Mouse (Mus musculus) intestine, embryonic 14.5 days (tissue): ENCODE results near the gene Tubgcp5. TPM values are rescaled to one million over a fixed set of nuclear protein-coding genes. Genes with fewer than 3 reads are reported as not detected.

ENCODE experiments used
- ATAC-seq: fragments of 200-750 bp; cut with Nextera tagmentation; replicated peaks from 2 replicates; pipeline ENCODE4 v1.8.0; 2017; ENCODE audit warnings: low read depth, moderate number of reproducible peaks, moderate TSS enrichment, moderate library complexity; ENCODE audit not compliant: low FRiP score, low TSS enrichment
- DNase-seq: peaks from one replicate; pipeline ENCODE4 v3.0.0-alpha.2; 2018; ENCODE audit warnings: low spot score
- H3K27ac ChIP-seq: fragments of 300-500 bp; sonication (generic); 2 replicates; pipeline ENCODE4 v1.5.1; 2014; ENCODE audit warnings: low read depth, mild to moderate bottlenecking, control low read depth
- H3K27me3 ChIP-seq: fragments of 300-500 bp; sonication (generic); replicated peaks from 2 replicates; pipeline ENCODE4 v1.6.1; 2014; ENCODE audit warnings: low read length, control low read depth; ENCODE audit not compliant: control insufficient read depth, insufficient read depth
- H3K36me3 ChIP-seq: fragments of 300-500 bp; sonication (generic); 2 replicates; pipeline ENCODE4 v1.6.1; 2014; ENCODE audit warnings: low read length, control low read depth; ENCODE audit not compliant: control insufficient read depth, insufficient read depth
- H3K4me1 ChIP-seq: fragments of 300-500 bp; sonication (generic); replicated peaks from 2 replicates; pipeline ENCODE4 v1.6.1; 2014; ENCODE audit warnings: low read length, control low read depth, mixed read lengths; ENCODE audit not compliant: control insufficient read depth, insufficient read depth
- H3K4me2 ChIP-seq: fragments of 300-500 bp; sonication (generic); 2 replicates; pipeline ENCODE4 v1.6.1; 2014; ENCODE audit warnings: low read length
- H3K4me3 ChIP-seq: fragments of 300-500 bp; sonication (generic); 2 replicates; pipeline ENCODE4 v1.5.1; 2014; ENCODE audit warnings: low read depth, low read length, control low read depth, mixed read lengths
- H3K9ac ChIP-seq: fragments of 300-500 bp; sonication (generic); 2 replicates; pipeline ENCODE4 v1.6.1; 2014; ENCODE audit warnings: mild to moderate bottlenecking, low read length
- H3K9me3 ChIP-seq: fragments of 300-500 bp; sonication (generic); 2 replicates; pipeline ENCODE4 v1.6.1; 2016; ENCODE audit warnings: low read length, control low read depth; ENCODE audit not compliant: control insufficient read depth
- WGBS: fragments of 180-500 bp; shearing (Covaris S2); extraction: QIAGEN DNeasy Blood & Tissue Kit; methylation state at CpG from one replicate; pipeline ENCODE4 v1.1.7; 2014; 5-methylcytosine and 5-hydroxymethylcytosine counted together
- polyA plus RNA-seq: library from polyadenylated mRNA; unstranded; fragments of >200 nt; fragmentation: Nextera tagmentation; extraction: Ambion mirVana; gene quantifications from 2 replicates; pipeline ENCODE4 v1.2.1, GENCODE M21; 2014

Gene Tubgcp5
- polyA plus RNA-seq, 1 experiment from 2014 or later: 28.2 TPM

- Histone ChIP-seq H3K9me3 (no peaks in the 10 kb centered on the region), H3K27me3 (no peaks in the 10 kb centered on the region), H3K36me3 (0 out of 2 replicates have a peak, but pooled peaks cover 5% of the 10 kb centered on the region), H3K27ac (no peak overlapping the region), H3K9ac (no peak overlapping the region), H3K4me3 (no peak overlapping the region), H3K4me2 (no peak overlapping the region), H3K4me1 (no peaks in the 10 kb centered on the region)
- no peak for DNase-seq
- WGBS: 76% methylated on average over 3 of the region's 3 CpGs
- ATAC-seq: no peak
These were observed 65.0 kb downstream of the Tubgcp5 start for GRCm38 (mm10) chr7:55858836-55859517.

GRCm38 (mm10) chr7:55859518-55859872 lies 65.5 kb downstream of the Tubgcp5 start:
- H3K4me2 ChIP-seq: no peak overlapping the region

GRCm38 (mm10) chr7:55859956-55860355 lies 66.0 kb downstream of the Tubgcp5 start:
- WGBS: 93% methylated on average over 6 of the region's 6 CpGs
- Histone ChIP-seq H3K27ac (no peak overlapping the region), H3K27me3 (no peaks in the 10 kb centered on the region), H3K36me3 (0 out of 2 replicates have a peak, but pooled peaks cover 5% of the 10 kb centered on the region), H3K9me3 (no peaks in the 10 kb centered on the region), H3K4me2 (no peak overlapping the region), H3K4me1 (no peaks in the 10 kb centered on the region), H3K9ac (no peak overlapping the region), H3K4me3 (no peak overlapping the region)
- DNase-seq (no peak), ATAC-seq (no peak)

More at GRCm38 (mm10) chr7:55859518-55859872, 65.5 kb downstream of the Tubgcp5 start:
- no peak for ATAC-seq
- H3K27me3 ChIP-seq: no peaks in the 10 kb centered on the region
- 72% methylated on average over 2 of the region's 2 CpGs for WGBS
- H3K4me3 ChIP-seq: no peak overlapping the region
- H3K27ac ChIP-seq: no peak overlapping the region
- H3K4me1 ChIP-seq: no peaks in the 10 kb centered on the region
- DNase-seq: no peak
- H3K9ac ChIP-seq: no peak overlapping the region
- H3K9me3 ChIP-seq: no peaks in the 10 kb centered on the region
- H3K36me3 ChIP-seq: 0 out of 2 replicates have a peak, but pooled peaks cover 5% of the 10 kb centered on the region

GRCm38 (mm10) chr7:55861175-55861574 lies 67.2 kb downstream of the Tubgcp5 start:
- H3K9ac ChIP-seq: no peak overlapping the region
- DNase-seq (no peak), ATAC-seq (no peak)
- H3K27me3 ChIP-seq: no peaks in the 10 kb centered on the region
- no peak overlapping the region for H3K27ac ChIP-seq
- no peak overlapping the region for H3K4me2 ChIP-seq
- 0 out of 2 replicates have a peak, but pooled peaks cover 5% of the 10 kb centered on the region for H3K36me3 ChIP-seq
- no peak overlapping the region for H3K4me3 ChIP-seq
- no peaks in the 10 kb centered on the region for H3K4me1 ChIP-seq
- no peaks in the 10 kb centered on the region for H3K9me3 ChIP-seq
- WGBS: 81% methylated on average over 4 of the region's 4 CpGs

GRCm38 (mm10) chr7:55865044-55865443 lies 71.1 kb downstream of the Tubgcp5 start:
- Histone ChIP-seq H3K27me3 (no peaks in the 10 kb centered on the region), H3K36me3 (0 out of 2 replicates have a peak, but pooled peaks cover 5% of the 10 kb centered on the region), H3K4me3 (no peak overlapping the region), H3K4me1 (no peaks in the 10 kb centered on the region), H3K27ac (no peak overlapping the region), H3K4me2 (no peak overlapping the region), H3K9ac (no peak overlapping the region), H3K9me3 (no peaks in the 10 kb centered on the region)
- DNase-seq (no peak), ATAC-seq (no peak)

- H3K27ac ChIP-seq: no peak overlapping the region
- H3K9ac ChIP-seq: no peak overlapping the region
- H3K9me3 ChIP-seq: no peaks in the 10 kb centered on the region
- DNase-seq (no peak), ATAC-seq (no peak)
- no peaks in the 10 kb centered on the region for H3K4me1 ChIP-seq
- H3K4me3 ChIP-seq: no peak overlapping the region
- 70% methylated on average over 8 of the region's 8 CpGs for WGBS
- H3K27me3 ChIP-seq: no peaks in the 10 kb centered on the region
- H3K36me3 ChIP-seq: 0 out of 2 replicates have a peak, but pooled peaks cover 5% of the 10 kb centered on the region
- H3K4me2 ChIP-seq: no peak overlapping the region
These were observed 71.9 kb downstream of the Tubgcp5 start for GRCm38 (mm10) chr7:55865750-55866416.

GRCm38 (mm10) chr7:55868247-55868646 lies 74.3 kb downstream of the Tubgcp5 start:
- Histone ChIP-seq H3K27me3 (no peaks in the 10 kb centered on the region), H3K36me3 (peaks cover 19% of the 10 kb centered on the region), H3K9ac (no peak overlapping the region), H3K4me1 (no peaks in the 10 kb centered on the region), H3K4me2 (no peak overlapping the region), H3K27ac (no peak overlapping the region), H3K4me3 (no peak overlapping the region), H3K9me3 (no peaks in the 10 kb centered on the region)
- no peak for DNase-seq
- 86% methylated on average over 7 of the region's 7 CpGs for WGBS
- no peak for ATAC-seq

GRCm38 (mm10) chr7:55869220-55869619 lies 75.3 kb downstream of the Tubgcp5 start:
- Histone ChIP-seq H3K27me3 (no peaks in the 10 kb centered on the region), H3K9me3 (no peaks in the 10 kb centered on the region), H3K36me3 (peaks cover 24% of the 10 kb centered on the region), H3K4me1 (no peaks in the 10 kb centered on the region), H3K9ac (no peak overlapping the region), H3K4me3 (no peak overlapping the region), H3K27ac (no peak overlapping the region), H3K4me2 (no peak overlapping the region)
- ATAC-seq: no peak
- DNase-seq: no peak
- WGBS: 76% methylated on average over 3 of the region's 3 CpGs
